Mouse (Mus musculus) forebrain, embryonic 16.5 days (tissue): ENCODE measurements at regions not wholly inside any gene's neighbourhood (a gene's known extent, or its start where the extent isn't known, plus 50 kb on each side); places are given as distances from the start of the nearest gene placed in this dataset.

Experiments used
- ATAC-seq: fragments of 200-750 bp; cut with Nextera tagmentation; 2 replicates; pipeline ENCODE4 v1.8.0; 2017; ENCODE audit warnings: mild to moderate bottlenecking, moderate library complexity
- H3K27ac ChIP-seq: fragments of 300-500 bp; sonication (generic); 2 replicates; pipeline ENCODE4 v1.5.1; 2014; ENCODE audit warnings: low read length, control low read depth
- H3K27me3 ChIP-seq: fragments of 300-500 bp; sonication (generic); replicated peaks from 2 replicates; pipeline ENCODE4 v1.6.1; 2014; ENCODE audit warnings: low read length; ENCODE audit not compliant: control insufficient read depth, insufficient read depth
- H3K36me3 ChIP-seq: fragments of 300-500 bp; sonication (generic); 2 replicates; pipeline ENCODE4 v1.6.1; 2014; ENCODE audit not compliant: control insufficient read depth, insufficient read depth
- H3K4me1 ChIP-seq: fragments of 300-500 bp; sonication (generic); replicated peaks from 2 replicates; pipeline ENCODE4 v1.6.1; 2014; ENCODE audit warnings: low read length; ENCODE audit not compliant: control insufficient read depth, insufficient read depth
- H3K4me2 ChIP-seq: fragments of 300-500 bp; sonication (generic); 2 replicates; pipeline ENCODE4 v1.6.1; 2014; ENCODE audit warnings: mild to moderate bottlenecking, low read length, control low read depth
- H3K4me3 ChIP-seq: fragments of 300-500 bp; sonication (generic); replicated peaks from 2 replicates; pipeline ENCODE4 v1.5.1; 2014; ENCODE audit warnings: mild to moderate bottlenecking, low read length, control low read depth
- H3K9ac ChIP-seq: fragments of 300-500 bp; sonication (generic); replicated peaks from 2 replicates; pipeline ENCODE4 v1.6.1; 2014; ENCODE audit warnings: low read depth, low read length, control low read depth
- H3K9me3 ChIP-seq: fragments of 300-500 bp; sonication (generic); 2 replicates; pipeline ENCODE4 v1.6.1; 2016; ENCODE audit warnings: low read length; ENCODE audit not compliant: control insufficient read depth
- WGBS: fragments of 180-500 bp; shearing (Covaris S2); extraction: QIAGEN DNeasy Blood & Tissue Kit; methylation state at CpG from one replicate; pipeline ENCODE4 v1.1.7; 2014; 5-methylcytosine and 5-hydroxymethylcytosine counted together

DNA sequence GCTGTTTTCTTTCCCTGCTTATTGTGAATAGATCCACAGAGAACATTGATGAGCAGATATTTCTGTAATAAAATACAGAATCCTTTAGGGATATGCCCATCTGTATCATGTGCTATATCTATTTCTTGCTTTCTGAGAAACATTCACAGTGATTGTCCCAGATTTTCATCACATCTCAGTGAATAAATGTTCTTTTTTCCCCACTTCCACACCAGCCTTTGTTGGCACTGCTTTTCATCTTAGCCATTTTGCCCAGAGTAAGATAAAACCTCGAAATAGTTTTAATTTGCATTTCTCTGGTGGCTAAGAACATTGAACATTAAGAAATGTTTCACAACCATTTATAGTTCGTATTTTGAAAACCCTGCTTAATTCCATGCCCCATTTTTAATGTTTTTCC is 195.7 kb upstream of the Gm11232 start:
- Histone ChIP-seq H3K27ac (no peak overlapping the region), H3K27me3 (no peaks in the 10 kb centered on the region), H3K4me2 (no peak overlapping the region), H3K4me3 (no peak overlapping the region), H3K36me3 (no peaks in the 10 kb centered on the region), H3K9me3 (no peaks in the 10 kb centered on the region), H3K4me1 (no peaks in the 10 kb centered on the region), H3K9ac (no peak overlapping the region)
- 74% methylated on average over 2 of the region's 2 CpGs for WGBS
- ATAC-seq, result no peak

DNA sequence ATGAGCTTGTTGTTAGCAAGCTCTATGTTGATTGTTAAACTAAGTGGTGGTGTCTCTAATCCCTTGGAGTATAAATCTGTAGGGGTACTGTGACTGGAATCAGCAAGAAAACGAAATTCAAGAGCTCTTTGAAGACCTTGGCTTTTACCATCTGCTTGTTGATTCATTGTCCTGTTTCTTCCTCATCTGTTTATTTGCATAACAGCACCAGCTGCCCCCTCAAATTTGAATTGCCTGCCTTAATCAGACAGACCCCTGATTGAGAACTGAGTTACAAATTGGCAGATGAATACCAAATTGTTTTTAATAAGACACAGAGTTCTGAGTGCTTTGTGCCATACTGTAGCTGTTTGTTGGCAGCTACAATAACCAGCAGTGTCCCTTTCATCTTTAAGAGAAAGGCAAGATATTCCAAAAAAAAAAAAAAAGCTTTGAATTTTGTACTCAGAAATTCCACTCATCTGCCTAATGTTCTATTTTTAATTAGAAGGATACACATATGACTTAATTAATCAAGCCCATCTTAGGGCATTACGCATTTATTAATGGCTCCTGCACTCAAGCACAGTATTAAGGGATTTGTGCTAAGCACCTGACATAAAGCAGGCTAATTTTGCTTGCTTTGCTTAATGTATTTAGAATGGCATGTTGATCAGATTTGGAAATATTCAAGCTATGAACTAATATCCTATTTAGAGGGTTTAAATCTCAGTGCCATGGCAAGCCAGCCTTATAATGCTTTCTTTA is 175.6 kb upstream of the Gm11232 start:
- ATAC-seq, result peak; percentile 94

DNA sequence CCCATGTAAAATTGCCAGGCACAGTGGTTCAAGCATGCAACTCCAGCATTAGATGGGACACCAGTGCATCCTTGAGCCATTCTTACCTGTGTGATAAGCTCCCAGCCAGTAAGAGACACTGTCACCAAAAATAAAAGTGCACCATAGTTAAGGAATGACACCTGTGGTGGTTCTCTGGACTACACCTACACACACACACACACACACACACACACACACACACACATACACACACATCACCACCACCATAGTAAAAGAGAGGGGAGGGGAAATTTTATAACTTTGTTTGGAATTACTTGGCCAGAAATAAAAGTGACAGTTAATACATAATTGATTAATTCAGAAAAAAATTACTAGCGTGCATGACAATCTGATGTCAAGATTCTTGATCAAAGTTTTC is 175.1 kb upstream of the Gm11232 start:
- Histone ChIP-seq H3K9me3 (no peaks in the 10 kb centered on the region), H3K27ac (no peak overlapping the region), H3K4me1 (no peaks in the 10 kb centered on the region; the same call in 1 of the 2 replicates), H3K27me3 (no peaks in the 10 kb centered on the region), H3K36me3 (no peaks in the 10 kb centered on the region), H3K4me2 (no peak overlapping the region), H3K4me3 (no peak overlapping the region), H3K9ac (no peak overlapping the region)
- ATAC-seq, result peak; percentile 3; the same call in 1 of the 2 replicates
- 11% methylated on average over 1 of the region's 1 CpGs for WGBS

More for the DNA sequence above, 175.6 kb upstream of the Gm11232 start:
- no peaks in the 10 kb centered on the region for H3K9me3 ChIP-seq
- no peaks in the 10 kb centered on the region for H3K27me3 ChIP-seq
- H3K27ac ChIP-seq, result no peak overlapping the region
- H3K4me2 ChIP-seq, result no peak overlapping the region
- H3K4me3 ChIP-seq, result no peak overlapping the region
- H3K9ac ChIP-seq, result no peak overlapping the region
- no peaks in the 10 kb centered on the region; the same call in 1 of the 2 replicates for H3K4me1 ChIP-seq
- WGBS, result 10% methylated on average over 2 of the region's 2 CpGs
- no peaks in the 10 kb centered on the region for H3K36me3 ChIP-seq

DNA sequence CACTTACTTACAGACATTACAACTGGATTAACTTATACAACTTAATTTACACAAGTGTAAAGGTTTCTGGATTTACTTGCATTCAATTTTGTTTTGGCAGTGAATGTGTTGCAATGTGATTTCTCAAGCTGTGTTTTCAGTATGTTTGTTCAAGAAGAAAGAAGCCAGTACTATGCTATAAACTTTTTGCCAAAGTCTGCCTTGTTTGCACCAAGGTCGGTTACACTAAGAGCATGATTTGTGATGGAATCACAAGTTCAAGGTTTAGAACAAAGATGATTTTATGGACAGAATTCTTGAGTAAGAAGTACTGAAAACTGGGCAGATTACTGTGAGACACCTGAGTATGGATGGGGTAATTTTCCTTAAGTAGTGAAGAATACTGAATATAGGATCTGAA is 153.8 kb upstream of the Gm11232 start:
- H3K36me3 ChIP-seq, result no peaks in the 10 kb centered on the region
- no peak overlapping the region for H3K27ac ChIP-seq
- H3K27me3 ChIP-seq, result no peaks in the 10 kb centered on the region
- no peak overlapping the region for H3K9ac ChIP-seq
- ATAC-seq, result no peak
- no peaks in the 10 kb centered on the region for H3K4me1 ChIP-seq
- no peaks in the 10 kb centered on the region for H3K9me3 ChIP-seq
- no peak overlapping the region for H3K4me3 ChIP-seq
- no peak overlapping the region for H3K4me2 ChIP-seq
- WGBS, result 79% methylated on average over 1 of the region's 1 CpGs

DNA sequence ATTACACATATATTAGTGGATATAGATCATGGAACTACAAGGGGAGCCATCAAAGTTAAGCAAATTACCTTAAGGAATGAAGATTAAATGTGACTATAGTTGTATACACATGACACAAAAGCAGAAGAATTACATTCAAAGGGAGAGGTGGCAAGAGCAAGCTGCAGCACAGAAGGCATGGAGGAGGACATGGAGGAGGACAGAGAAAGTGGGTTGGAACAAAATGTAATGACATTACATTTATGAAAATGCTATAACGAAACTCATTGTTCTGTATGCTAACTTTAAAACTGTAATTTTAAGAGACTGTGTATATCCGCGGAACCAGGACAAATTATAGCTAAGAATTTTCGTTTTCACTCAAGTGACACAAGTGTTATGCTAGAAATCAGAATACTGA is 117.9 kb upstream of the Gm11232 start:
- no peak overlapping the region for H3K4me3 ChIP-seq
- H3K4me1 ChIP-seq, result no peaks in the 10 kb centered on the region
- H3K36me3 ChIP-seq, result no peaks in the 10 kb centered on the region
- WGBS, result 93% methylated on average over 4 of the region's 4 CpGs
- no peaks in the 10 kb centered on the region for H3K27me3 ChIP-seq
- no peaks in the 10 kb centered on the region for H3K9me3 ChIP-seq
- no peak overlapping the region for H3K4me2 ChIP-seq
- no peak overlapping the region for H3K9ac ChIP-seq
- H3K27ac ChIP-seq, result no peak overlapping the region
- no peak for ATAC-seq

DNA sequence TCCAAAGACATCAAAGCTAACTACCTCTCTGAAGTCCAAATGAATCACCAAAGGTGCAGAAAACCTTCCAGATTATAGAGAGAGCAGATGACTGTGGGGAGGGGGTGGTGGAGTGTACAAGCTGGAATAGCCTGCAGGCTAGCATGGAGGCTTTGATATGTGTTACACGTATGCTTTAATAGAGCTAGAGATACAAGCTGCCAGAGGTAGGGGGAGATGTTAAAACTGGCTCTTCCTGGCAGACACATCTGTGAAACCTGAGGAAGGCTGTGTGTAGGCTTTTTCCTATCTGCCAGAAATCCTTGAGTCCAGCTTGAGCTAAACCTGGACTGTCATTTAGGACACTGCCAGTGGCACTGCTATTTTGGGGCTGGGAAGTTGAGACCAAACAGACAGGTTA is 109.2 kb upstream of the Gm11232 start:
- WGBS, result 69% methylated on average over 1 of the region's 1 CpGs

DNA sequence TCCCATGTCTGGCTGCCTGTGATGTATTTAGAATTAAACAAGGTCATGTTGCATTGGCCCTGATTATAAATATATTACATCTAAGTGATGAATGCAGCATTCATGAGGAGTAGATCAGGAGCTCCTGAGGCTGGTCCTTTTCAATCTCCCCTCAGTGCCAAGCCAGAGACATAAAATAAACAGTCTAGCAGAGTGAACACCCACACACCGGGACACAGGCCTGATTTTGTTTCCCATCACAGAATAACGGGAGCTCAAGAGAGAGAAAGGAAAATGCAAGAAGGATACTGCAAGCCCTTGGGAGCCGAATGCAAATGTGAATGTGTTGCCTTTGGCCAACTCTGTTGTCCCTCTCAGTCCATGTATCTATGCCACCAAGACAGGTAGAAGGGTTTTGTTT is 84.1 kb upstream of the Gm11232 start:
- H3K9me3 ChIP-seq, result no peaks in the 10 kb centered on the region
- no peak overlapping the region for H3K9ac ChIP-seq
- WGBS, result 80% methylated on average over 3 of the region's 3 CpGs
- peaks cover 16% of the 10 kb centered on the region for H3K4me1 ChIP-seq
- no peak overlapping the region for H3K4me2 ChIP-seq
- H3K27me3 ChIP-seq, result 0 out of 2 replicates have a peak, but pooled peaks cover 3% of the 10 kb centered on the region
- no peak overlapping the region for H3K27ac ChIP-seq
- H3K4me3 ChIP-seq, result no peak overlapping the region
- ATAC-seq, result no peak
- no peaks in the 10 kb centered on the region for H3K36me3 ChIP-seq

More for the DNA sequence above, 109.2 kb upstream of the Gm11232 start:
- Histone ChIP-seq H3K27ac (no peak overlapping the region), H3K9me3 (no peaks in the 10 kb centered on the region), H3K36me3 (no peaks in the 10 kb centered on the region), H3K4me3 (no peak overlapping the region), H3K4me1 (no peaks in the 10 kb centered on the region), H3K27me3 (no peaks in the 10 kb centered on the region), H3K9ac (no peak overlapping the region), H3K4me2 (no peak overlapping the region)
- no peak for ATAC-seq

DNA sequence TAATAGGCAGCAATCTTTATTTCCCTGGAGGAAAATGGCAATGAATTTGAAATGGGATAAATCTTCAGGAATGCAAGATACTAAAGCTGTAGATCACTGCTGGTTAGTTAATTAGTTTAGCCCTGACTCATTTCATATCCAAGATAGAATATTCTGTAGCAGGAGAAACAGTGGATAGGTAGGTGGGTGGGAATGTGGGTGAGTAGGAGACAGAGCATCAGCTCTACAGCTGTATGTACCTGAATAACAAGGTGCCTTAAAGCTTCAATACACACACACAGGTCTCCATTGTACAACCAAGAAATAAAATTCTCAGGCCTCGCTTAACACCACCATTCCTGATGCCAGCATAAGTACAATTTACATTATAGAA is 83.0 kb upstream of the Gm11232 start:
- ATAC-seq, result no peak
- no peaks in the 10 kb centered on the region for H3K9me3 ChIP-seq
- H3K27ac ChIP-seq, result no peak overlapping the region
- 0 out of 2 replicates have a peak, but pooled peaks cover 3% of the 10 kb centered on the region for H3K27me3 ChIP-seq
- no peak overlapping the region for H3K4me3 ChIP-seq
- WGBS, result 66% methylated on average over 1 of the region's 1 CpGs
- H3K36me3 ChIP-seq, result no peaks in the 10 kb centered on the region
- H3K4me1 ChIP-seq, result peaks cover 16% of the 10 kb centered on the region
- H3K4me2 ChIP-seq, result no peak overlapping the region
- no peak overlapping the region for H3K9ac ChIP-seq

DNA sequence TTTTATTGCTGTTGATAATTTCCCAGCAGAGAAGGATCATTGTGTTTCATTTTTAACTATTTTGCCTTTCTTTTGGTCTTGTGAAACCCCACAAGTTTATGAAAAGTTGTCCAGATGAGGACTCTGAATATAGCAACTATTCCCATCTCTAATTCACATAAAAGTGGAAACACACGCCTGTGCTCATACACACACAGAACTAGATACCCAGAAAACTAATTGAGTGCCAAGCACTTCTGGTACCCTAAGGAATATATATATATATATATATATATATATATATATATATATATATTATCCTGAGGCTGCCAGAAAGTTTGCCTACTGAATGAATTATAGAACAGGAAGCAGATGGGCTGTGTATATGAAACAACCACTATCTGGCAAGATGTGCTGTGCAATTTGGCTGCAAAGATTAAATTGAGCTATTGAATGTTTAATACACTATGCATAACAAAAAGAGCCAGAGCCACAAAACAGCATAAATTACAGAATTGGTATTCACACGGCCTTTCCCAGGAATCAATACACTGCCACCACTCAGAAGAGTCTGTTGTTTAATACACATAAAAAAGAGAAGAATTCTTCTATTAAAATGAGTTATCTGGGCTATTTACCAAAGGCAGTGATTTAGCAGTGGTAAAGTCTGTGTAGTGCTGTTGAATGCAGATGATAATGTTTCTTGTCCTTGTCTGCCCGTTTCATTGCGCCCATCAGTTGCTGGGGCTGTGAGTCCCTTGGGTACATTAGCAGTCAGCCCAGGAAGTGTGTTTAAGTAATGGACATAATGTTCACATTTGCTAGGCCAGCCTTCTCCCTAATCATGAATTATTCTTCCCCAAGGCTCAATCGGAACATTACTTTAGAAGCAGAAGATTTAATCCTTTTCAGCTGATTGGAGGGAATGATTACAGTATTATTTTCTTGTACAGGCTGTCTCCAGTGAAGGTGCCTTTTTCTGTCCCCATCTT is 82.3 kb upstream of the Gm11232 start:
- Histone ChIP-seq H3K27me3 (0 out of 2 replicates have a peak, but pooled peaks cover 3% of the 10 kb centered on the region), H3K4me1 (peaks cover 16% of the 10 kb centered on the region), H3K4me3 (no peak overlapping the region), H3K36me3 (no peaks in the 10 kb centered on the region), H3K9me3 (no peaks in the 10 kb centered on the region), H3K27ac (peak overlapping the region; percentile 9; the same call in 1 of the 2 replicates), H3K9ac (no peak overlapping the region), H3K4me2 (no peak overlapping the region)
- peak; percentile 89 for ATAC-seq
- WGBS, result 20% methylated on average over 5 of the region's 5 CpGs
